Mouse (Mus musculus) heart, postnatal 4 days (tissue): ENCODE results near the gene Cops7a. TPM values are rescaled to one million over a fixed set of nuclear protein-coding genes. Genes with fewer than 3 reads are reported as not detected.

ENCODE experiments used
- DNase-seq: peaks from one replicate; pipeline ENCODE4 v3.0.0; 2021
- total RNA-seq, 2 experiments: library from RNA; stranded (reverse); gene quantifications; 2 replicates each; pipeline ENCODE4 v1.2.3; 2021

Cops7a gene
- 100 to 1,000 TPM; 107 to 110 TPM for total RNA-seq

- peak; percentile 97 for DNase-seq
These were observed at the start of gene Cops7a for GRCm38 (mm10) chr6:124965088-124965719. Cops7a (minus strand) TSS chr6:124965538.

- peak; percentile 86 for DNase-seq
These were observed 44.1 kb upstream of the Cops7a start for GRCm38 (mm10) chr6:125009181-125010073.

- DNase-seq, result no peak
These were observed 43.6 kb upstream of the Cops7a start, which contains the start of gene Zfp384 for GRCm38 (mm10) chr6:125009129-125009180. Zfp384 (plus strand) TSS chr6:125009145.

GRCm38 (mm10) chr6:125008586-125009128, 43.3 kb upstream of the Cops7a start:
- DNase-seq, result peak; percentile 97

- DNase-seq, result no peak
These were observed 42.7 kb upstream of the Cops7a start for GRCm38 (mm10) chr6:125008060-125008459.

- no peak for DNase-seq
These were observed 39.7 kb upstream of the Cops7a start for GRCm38 (mm10) chr6:125005086-125005485.

- no peak for DNase-seq
These were observed 38.4 kb upstream of the Cops7a start for GRCm38 (mm10) chr6:125003706-125004105.

GRCm38 (mm10) chr6:124999546-124999945, 34.2 kb upstream of the Cops7a start:
- no peak for DNase-seq

- no peak for DNase-seq
These were observed 33.8 kb upstream of the Cops7a start for GRCm38 (mm10) chr6:124999091-124999490.

- DNase-seq, result no peak
These were observed 32.7 kb upstream of the Cops7a start for GRCm38 (mm10) chr6:124998066-124998465.

GRCm38 (mm10) chr6:124996551-124997501, 31.5 kb upstream of the Cops7a start, which contains the start of gene Pianp:
Pianp (plus strand) TSS chr6:124996694.
- DNase-seq, result peak; percentile 84

GRCm38 (mm10) chr6:124995831-124996403, 30.6 kb upstream of the Cops7a start:
- DNase-seq, result no peak

GRCm38 (mm10) chr6:124995246-124995645, 29.9 kb upstream of the Cops7a start:
- DNase-seq, result no peak

GRCm38 (mm10) chr6:124993876-124994275, 28.5 kb upstream of the Cops7a start:
- DNase-seq, result no peak

GRCm38 (mm10) chr6:124993365-124993764, 28.0 kb upstream of the Cops7a start:
- no peak for DNase-seq

GRCm38 (mm10) chr6:124992241-124992640, 26.9 kb upstream of the Cops7a start:
- no peak for DNase-seq

GRCm38 (mm10) chr6:124967766-124968165, 2.4 kb upstream of the Cops7a start:
- DNase-seq, result peak; percentile 68

GRCm38 (mm10) chr6:124966466-124967118, 1.3 kb upstream of the Cops7a start:
- DNase-seq, result peak; percentile 19

- no peak for DNase-seq
These were observed 409 bp upstream of the Cops7a start for GRCm38 (mm10) chr6:124965747-124966146.

GRCm38 (mm10) chr6:124964638-124965037, 700 bp downstream of the Cops7a start:
- no peak for DNase-seq

- DNase-seq, result no peak
These were observed 4.3 kb downstream of the Cops7a start for GRCm38 (mm10) chr6:124961021-124961420.

GRCm38 (mm10) chr6:124959960-124960359, 5.4 kb downstream of the Cops7a start:
- DNase-seq, result no peak
